Mouse (Mus musculus) thymus, postnatal 36 days (tissue): ENCODE results near the gene Dip2b.

Experiments
- DNase-seq, 2 experiments: peaks; one replicate each; pipeline ENCODE4 v3.0.0; 2022; ENCODE audit warnings: mixed read lengths in 2 of 2

Gene Dip2b

GRCm38 (mm10) chr15:100052726-100053125, 14.3 kb downstream of the Dip2b start:
- no peak for DNase-seq

- no peak for DNase-seq
Measured at GRCm38 (mm10) chr15:100056397-100056908, 18.0 kb downstream of the Dip2b start.

GRCm38 (mm10) chr15:100057698-100058097, 19.2 kb downstream of the Dip2b start:
- DNase-seq = no peak

GRCm38 (mm10) chr15:100058143-100058542, 19.7 kb downstream of the Dip2b start:
- DNase-seq = no peak

GRCm38 (mm10) chr15:100058912-100059311, 20.4 kb downstream of the Dip2b start:
- no peak for DNase-seq

GRCm38 (mm10) chr15:100059626-100060311, 21.3 kb downstream of the Dip2b start:
- no peak for DNase-seq

GRCm38 (mm10) chr15:100060513-100061140, 22.2 kb downstream of the Dip2b start:
- DNase-seq = no peak

- DNase-seq = no peak
Measured at GRCm38 (mm10) chr15:100061377-100061776, 22.9 kb downstream of the Dip2b start.

- no peak for DNase-seq
Measured at GRCm38 (mm10) chr15:100063229-100063773, 24.8 kb downstream of the Dip2b start.

- no peak for DNase-seq
Measured at GRCm38 (mm10) chr15:100066702-100067101, 28.2 kb downstream of the Dip2b start.

GRCm38 (mm10) chr15:100069101-100069500, 30.6 kb downstream of the Dip2b start:
- no peak for DNase-seq

GRCm38 (mm10) chr15:100070021-100070420, 31.6 kb downstream of the Dip2b start:
- DNase-seq = no peak

- DNase-seq = no peak
Measured at GRCm38 (mm10) chr15:100071819-100072218, 33.4 kb downstream of the Dip2b start.

- no peak for DNase-seq
Measured at GRCm38 (mm10) chr15:100073696-100074453, 35.4 kb downstream of the Dip2b start.

- DNase-seq = no peak
Measured at GRCm38 (mm10) chr15:100074754-100075153, 36.3 kb downstream of the Dip2b start.

GRCm38 (mm10) chr15:100076362-100076761, 37.9 kb downstream of the Dip2b start:
- DNase-seq = no peak

- DNase-seq = no peak
Measured at GRCm38 (mm10) chr15:100080833-100081477, 42.5 kb downstream of the Dip2b start.

GRCm38 (mm10) chr15:100081478-100081998, 43.1 kb downstream of the Dip2b start:
- DNase-seq = no peak

- DNase-seq = no peak
Measured at GRCm38 (mm10) chr15:100082052-100082451, 43.6 kb downstream of the Dip2b start.

GRCm38 (mm10) chr15:100082733-100083132, 44.3 kb downstream of the Dip2b start:
- DNase-seq = no peak

- DNase-seq = no peak
Measured at GRCm38 (mm10) chr15:100083882-100084281, 45.4 kb downstream of the Dip2b start.

- DNase-seq = no peak
Measured at GRCm38 (mm10) chr15:100084882-100085281, 46.4 kb downstream of the Dip2b start.
